Mouse (Mus musculus) neural tube, embryonic 12.5 days (tissue): ENCODE results near the gene Apol9a. TPM values are rescaled to one million over a fixed set of nuclear protein-coding genes. Genes with fewer than 3 reads are reported as not detected.

Experiments used
- ATAC-seq: fragments of 200-750 bp; cut with Nextera tagmentation; 2 replicates; pipeline ENCODE4 v1.8.0; 2017; ENCODE audit warnings: low read depth, mild to moderate bottlenecking, moderate TSS enrichment, moderate library complexity; ENCODE audit not compliant: low FRiP score
- H3K27ac ChIP-seq: fragments of 300-500 bp; sonication (generic); 2 replicates; pipeline ENCODE4 v1.5.1; 2016
- H3K27me3 ChIP-seq: fragments of 300-500 bp; sonication (generic); replicated peaks from 2 replicates; pipeline ENCODE4 v1.6.1; 2016; ENCODE audit warnings: mild to moderate bottlenecking
- H3K36me3 ChIP-seq: fragments of 300-500 bp; sonication (generic); 2 replicates; pipeline ENCODE4 v1.6.1; 2016; ENCODE audit warnings: mild to moderate bottlenecking
- H3K4me1 ChIP-seq: fragments of 300-500 bp; sonication (generic); 2 replicates; pipeline ENCODE4 v1.6.1; 2016
- H3K4me2 ChIP-seq: fragments of 300-500 bp; sonication (generic); replicated peaks from 2 replicates; pipeline ENCODE4 v1.6.1; 2016; ENCODE audit warnings: mild to moderate bottlenecking
- H3K4me3 ChIP-seq: fragments of 300-500 bp; sonication (generic); 2 replicates; pipeline ENCODE4 v1.5.1; 2016
- H3K9ac ChIP-seq: fragments of 300-500 bp; sonication (generic); 2 replicates; pipeline ENCODE4 v1.6.1; 2016; ENCODE audit warnings: mild to moderate bottlenecking
- H3K9me3 ChIP-seq: fragments of 300-500 bp; sonication (generic); 2 replicates; pipeline ENCODE4 v1.6.1; 2016; ENCODE audit warnings: mild to moderate bottlenecking
- WGBS: fragments of 180-500 bp; shearing (Covaris S2); methylation state at CpG from one replicate; pipeline ENCODE4 v1.1.7; 2016; 5-methylcytosine and 5-hydroxymethylcytosine counted together
- polyA plus RNA-seq: library from polyadenylated mRNA; unstranded; fragments of >200 nt; fragmentation: Nextera tagmentation; extraction: Ambion mirVana; gene quantifications from 2 replicates; pipeline ENCODE4 v1.2.1, GENCODE M21; 2016

Apol9a gene
- polyA plus RNA-seq, 1 experiment from 2014 or later: 0.24 TPM

DNA sequence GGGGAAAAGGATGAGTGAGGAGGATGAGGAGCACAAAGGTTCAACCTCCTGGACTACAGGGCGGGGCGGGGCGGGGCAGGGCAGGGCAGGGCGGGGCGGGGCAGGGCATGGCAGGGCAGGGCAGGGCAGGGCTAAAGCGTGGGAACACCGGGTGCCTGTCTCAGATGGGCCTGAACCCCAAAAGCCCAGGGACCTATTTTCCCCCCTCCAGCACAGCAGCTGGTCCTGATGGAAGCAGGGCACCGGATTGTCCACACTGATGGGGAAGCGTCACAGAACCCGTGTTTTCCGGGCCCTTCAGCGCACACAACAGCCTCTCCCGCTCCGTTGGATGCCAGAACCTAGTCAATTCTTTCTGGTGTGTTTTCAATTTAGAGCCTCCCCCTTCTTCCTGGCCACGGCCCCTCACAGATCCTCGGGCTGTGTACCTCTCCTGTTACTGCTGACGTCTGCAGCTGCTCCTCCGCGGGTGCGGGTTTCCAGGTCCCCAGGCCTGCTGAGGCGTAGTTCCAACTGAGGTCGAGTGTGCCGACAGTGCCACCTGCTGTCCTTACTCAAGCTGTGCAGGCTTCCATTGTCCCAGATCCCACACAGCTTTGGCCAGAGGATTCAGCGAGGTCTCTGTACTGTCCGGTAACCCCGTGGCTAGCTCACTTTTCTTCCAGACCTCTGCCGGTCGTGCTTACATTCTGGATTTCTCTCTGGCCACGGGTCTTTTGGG lies 52.5 kb downstream of the Apol9a start:
- Histone ChIP-seq H3K9me3 (no peaks in the 10 kb centered on the region), H3K27ac (peak overlapping the region; percentile 3; the same call in 1 of the 2 replicates), H3K9ac (peak overlapping the region; percentile 47), H3K27me3 (no peaks in the 10 kb centered on the region), H3K4me3 (peak overlapping the region; percentile 27), H3K36me3 (no peaks in the 10 kb centered on the region), H3K4me2 (peak overlapping the region; percentile 57), H3K4me1 (peaks cover 42% of the 10 kb centered on the region)
- WGBS: 6% methylated on average over 27 of the region's 29 CpGs
- peak; percentile 88 for ATAC-seq

DNA sequence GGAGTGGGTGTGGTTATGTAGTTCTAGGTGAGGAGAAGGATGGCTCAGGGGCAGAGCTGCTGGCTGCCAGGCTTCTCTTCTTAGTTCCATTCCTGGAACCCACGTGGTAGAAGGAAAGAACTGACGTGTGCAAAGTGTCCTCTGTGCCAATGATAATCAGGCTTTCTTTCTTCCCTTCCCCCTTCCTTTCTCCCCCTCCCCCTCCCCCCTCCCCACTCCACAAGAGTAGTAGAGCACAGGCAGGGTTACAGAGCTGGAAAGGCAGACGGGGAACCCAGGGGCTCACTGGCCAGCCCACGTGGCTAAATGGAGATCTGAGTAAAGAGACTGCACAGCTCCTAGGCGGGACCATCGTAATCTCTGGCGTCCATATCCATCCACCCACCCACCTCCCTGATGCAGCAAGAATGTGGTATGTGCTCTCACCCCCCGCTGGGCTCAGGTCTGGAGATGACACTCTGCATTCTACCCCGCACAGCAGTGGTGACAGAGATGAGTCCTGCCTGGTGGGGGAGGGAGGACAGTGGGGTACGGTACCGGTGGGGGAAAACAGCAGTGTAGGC lies 54.6 kb downstream of the Apol9a start:
- H3K27ac ChIP-seq: no peak overlapping the region; the same call in 1 of the 2 replicates
- no peak for ATAC-seq
- no peaks in the 10 kb centered on the region for H3K36me3 ChIP-seq
- H3K4me1 ChIP-seq: peaks cover 40% of the 10 kb centered on the region
- H3K9me3 ChIP-seq: no peaks in the 10 kb centered on the region
- peak overlapping the region; percentile 39 for H3K4me2 ChIP-seq
- no peaks in the 10 kb centered on the region for H3K27me3 ChIP-seq
- no peak overlapping the region for H3K4me3 ChIP-seq
- H3K9ac ChIP-seq: no peak overlapping the region
- WGBS: 13% methylated on average over 11 of the region's 11 CpGs

- no peak overlapping the region for H3K4me3 ChIP-seq
- WGBS: 66% methylated on average over 6 of the region's 6 CpGs
- 0 out of 2 replicates have a peak overlapping the region, but pooled peaks have one; percentile 1 for H3K4me2 ChIP-seq
- H3K36me3 ChIP-seq: no peaks in the 10 kb centered on the region
- H3K9me3 ChIP-seq: no peaks in the 10 kb centered on the region
- peaks cover 40% of the 10 kb centered on the region for H3K4me1 ChIP-seq
- H3K27me3 ChIP-seq: no peaks in the 10 kb centered on the region
- no peak for ATAC-seq
- H3K9ac ChIP-seq: no peak overlapping the region
- H3K27ac ChIP-seq: no peak overlapping the region
Measured at GRCm38 (mm10) chr15:77354848-77355551, 55.9 kb downstream of the Apol9a start.

DNA sequence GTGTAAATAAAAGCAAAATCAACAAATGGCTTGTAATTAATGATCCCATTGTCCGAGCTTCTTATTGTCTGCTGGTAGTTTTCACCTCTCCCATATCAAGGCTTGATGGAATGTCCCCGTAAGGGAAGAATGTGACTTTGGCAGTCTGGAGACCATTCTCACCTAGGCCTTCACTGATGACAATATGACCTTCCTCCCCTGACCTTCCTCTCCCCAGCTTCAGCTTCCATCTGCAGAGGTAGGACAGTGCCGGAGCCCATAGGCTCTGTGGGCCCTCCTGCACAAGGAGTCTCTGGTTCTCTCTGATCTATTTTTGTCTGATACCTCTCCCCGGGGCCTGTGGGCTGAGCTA lies 56.5 kb downstream of the Apol9a start:
- no peak overlapping the region for H3K4me3 ChIP-seq
- H3K4me1 ChIP-seq: peaks cover 37% of the 10 kb centered on the region
- no peak overlapping the region for H3K27ac ChIP-seq
- H3K4me2 ChIP-seq: no peak overlapping the region
- no peaks in the 10 kb centered on the region for H3K9me3 ChIP-seq
- H3K36me3 ChIP-seq: no peaks in the 10 kb centered on the region
- no peak overlapping the region for H3K9ac ChIP-seq
- H3K27me3 ChIP-seq: no peaks in the 10 kb centered on the region
- no peak for ATAC-seq
- WGBS: 58% methylated on average over 4 of the region's 4 CpGs

Other genes with a start within 250 kb of the Apol9a start
- gene Rbfox2, start 104.1 kb downstream of the Apol9a start, polyA plus RNA-seq: 148 and 159 TPM in 2 replicates
- gene Apol7a, start 12.0 kb downstream of the Apol9a start, polyA plus RNA-seq: not detected in 2 replicates
- not detected in 2 replicates for gene Apol7b, start 36.4 kb upstream of the Apol9a start, polyA plus RNA-seq
- gene Apol10a, start 65.9 kb upstream of the Apol9a start, polyA plus RNA-seq: not detected in 2 replicates
- gene Apol11a, start 97.1 kb upstream of the Apol9a start, polyA plus RNA-seq: not detected in 2 replicates
- gene Apol7c, start 122.2 kb upstream of the Apol9a start, polyA plus RNA-seq: not detected in 2 replicates
- gene 1700025B11Rik, start 150.8 kb upstream of the Apol9a start, polyA plus RNA-seq: not detected in 2 replicates
- gene Apol10b, start 185.0 kb upstream of the Apol9a start, polyA plus RNA-seq: 0.19 TPM in 1 of 2 replicates, not detected in the other
- not detected in 2 replicates for gene Gm36245, start 188.1 kb upstream of the Apol9a start, polyA plus RNA-seq
- not detected in 2 replicates for gene Apol11b, start 232.2 kb upstream of the Apol9a start, polyA plus RNA-seq